Mouse (Mus musculus): ENCODE results near the gene Osbp2. TPM values are rescaled to one million over a fixed set of nuclear protein-coding genes. Genes with fewer than 3 reads are reported as not detected.

The Osbp2 gene
- total RNA-seq, 1 experiment from 2014 or later: not detected

GRCm38 (mm10) chr11:3727438-3728105 lies 136.1 kb downstream of the Osbp2 start:
- no peak for ATAC-seq (ENCODE audit: extremely low read depth, insufficient number of reproducible peaks, low FRiP score, poor library complexity, severe bottlenecking)

- ATAC-seq (ENCODE audit: extremely low read depth, insufficient number of reproducible peaks, low FRiP score, poor library complexity, severe bottlenecking): no peak
Observed at GRCm38 (mm10) chr11:3725331-3726054, 138.2 kb downstream of the Osbp2 start.

GRCm38 (mm10) chr11:3724726-3725125 lies 139.0 kb downstream of the Osbp2 start:
- ATAC-seq (ENCODE audit: extremely low read depth, insufficient number of reproducible peaks, low FRiP score, poor library complexity, severe bottlenecking): no peak

DNA sequence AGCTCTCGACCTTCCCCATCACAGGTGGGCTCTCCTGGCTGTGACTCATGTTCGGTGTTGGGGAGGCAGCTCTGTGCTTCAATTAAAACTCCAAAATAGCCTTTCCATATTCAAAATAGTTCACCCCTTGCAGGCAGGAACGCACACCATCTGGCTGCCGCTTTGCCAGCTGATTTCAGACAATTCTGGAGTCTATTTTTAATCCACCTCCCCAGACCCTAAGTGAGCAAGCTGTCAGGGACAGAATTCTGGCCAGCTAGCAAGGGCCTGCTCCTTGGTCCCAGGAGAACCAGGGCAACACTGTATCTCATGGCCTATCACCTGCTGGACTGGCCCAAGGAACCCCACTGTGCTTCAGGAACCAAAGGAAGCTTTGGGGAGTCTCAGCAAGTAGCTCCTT lies 139.8 kb downstream of the Osbp2 start:
- no peak for ATAC-seq (ENCODE audit: extremely low read depth, insufficient number of reproducible peaks, low FRiP score, poor library complexity, severe bottlenecking)

GRCm38 (mm10) chr11:3722861-3723260 lies 140.8 kb downstream of the Osbp2 start:
- ATAC-seq (ENCODE audit: extremely low read depth, insufficient number of reproducible peaks, low FRiP score, poor library complexity, severe bottlenecking): no peak

DNA sequence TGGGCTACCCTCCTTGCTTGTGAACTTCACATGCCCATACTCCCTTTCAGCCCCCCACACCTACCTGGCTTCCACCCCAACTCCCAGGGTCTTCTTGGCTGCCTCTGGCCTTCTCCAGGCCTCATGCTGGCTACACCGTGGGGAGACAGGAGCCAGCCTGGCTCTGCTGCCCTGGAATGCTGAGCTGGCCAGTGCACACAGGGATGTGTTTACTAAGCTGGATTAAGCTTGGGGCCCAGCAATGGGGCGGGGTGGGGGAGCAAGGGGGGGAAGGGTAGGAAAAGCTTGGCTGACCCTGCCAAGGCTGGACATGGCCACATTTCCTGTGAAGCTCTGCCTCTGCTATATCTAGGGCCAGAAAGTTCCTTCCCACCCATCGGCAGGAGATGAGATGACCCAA lies 141.7 kb downstream of the Osbp2 start:
- ATAC-seq (ENCODE audit: extremely low read depth, insufficient number of reproducible peaks, low FRiP score, poor library complexity, severe bottlenecking): no peak

DNA sequence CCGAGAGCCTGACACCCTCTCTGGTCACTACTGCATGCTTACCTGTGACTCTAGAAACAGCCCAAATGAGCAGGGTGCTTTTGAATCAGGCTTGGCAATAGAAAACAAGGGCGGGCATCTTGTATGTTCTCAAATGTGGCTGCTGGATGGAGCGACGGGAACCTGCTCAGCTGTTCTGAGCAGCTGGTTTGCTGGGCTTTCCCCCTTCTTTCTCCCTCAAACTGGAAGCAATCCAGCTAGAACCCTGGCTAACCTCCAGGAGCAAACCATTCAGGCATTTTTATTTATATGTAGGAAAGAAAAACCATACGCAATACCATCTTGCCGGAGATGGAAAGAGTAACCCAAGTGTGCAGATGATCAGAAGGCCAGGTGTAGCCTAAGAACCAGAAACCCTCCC lies 147.0 kb downstream of the Osbp2 start:
- no peak for ATAC-seq (ENCODE audit: extremely low read depth, insufficient number of reproducible peaks, low FRiP score, poor library complexity, severe bottlenecking)

- 0 out of 2 replicates have a peak, but pooled peaks have one; percentile 21 for ATAC-seq (ENCODE audit: extremely low read depth, insufficient number of reproducible peaks, low FRiP score, poor library complexity, severe bottlenecking)
Observed at GRCm38 (mm10) chr11:3714486-3714885, 149.2 kb downstream of the Osbp2 start.

- ATAC-seq (ENCODE audit: extremely low read depth, insufficient number of reproducible peaks, low FRiP score, poor library complexity, severe bottlenecking): no peak
Observed at GRCm38 (mm10) chr11:3710203-3710602, 153.5 kb downstream of the Osbp2 start.

- no peak for ATAC-seq (ENCODE audit: extremely low read depth, insufficient number of reproducible peaks, low FRiP score, poor library complexity, severe bottlenecking)
Observed at GRCm38 (mm10) chr11:3707057-3707456, 156.6 kb downstream of the Osbp2 start.

DNA sequence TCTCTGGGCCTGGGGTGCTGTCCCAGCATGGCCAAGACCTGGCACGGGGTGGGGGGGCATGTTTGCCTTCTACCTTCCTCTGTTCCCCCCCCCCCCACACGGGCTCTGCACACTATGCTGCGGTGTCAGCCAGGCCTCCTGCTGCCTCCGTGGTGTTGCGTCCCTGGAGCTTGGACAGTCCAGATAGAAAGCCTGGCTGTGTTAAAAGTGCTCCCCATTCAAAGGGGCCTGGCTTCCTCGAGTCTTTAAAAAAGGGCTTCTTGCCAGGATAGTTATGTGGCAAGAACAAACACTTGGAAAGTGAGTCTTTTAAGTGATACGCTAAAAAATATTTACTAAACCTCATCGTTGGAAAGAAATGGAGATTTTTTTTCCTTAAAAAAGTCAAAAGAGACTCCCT lies 159.3 kb downstream of the Osbp2 start:
- ATAC-seq (ENCODE audit: extremely low read depth, insufficient number of reproducible peaks, low FRiP score, poor library complexity, severe bottlenecking): no peak

GRCm38 (mm10) chr11:3703089-3703992 lies 160.4 kb downstream of the Osbp2 start:
- 0 out of 2 replicates have a peak, but pooled peaks have one; percentile 9 for ATAC-seq (ENCODE audit: extremely low read depth, insufficient number of reproducible peaks, low FRiP score, poor library complexity, severe bottlenecking)

- no peak for ATAC-seq (ENCODE audit: extremely low read depth, insufficient number of reproducible peaks, low FRiP score, poor library complexity, severe bottlenecking)
Observed at GRCm38 (mm10) chr11:3697441-3697840, 166.3 kb downstream of the Osbp2 start.

DNA sequence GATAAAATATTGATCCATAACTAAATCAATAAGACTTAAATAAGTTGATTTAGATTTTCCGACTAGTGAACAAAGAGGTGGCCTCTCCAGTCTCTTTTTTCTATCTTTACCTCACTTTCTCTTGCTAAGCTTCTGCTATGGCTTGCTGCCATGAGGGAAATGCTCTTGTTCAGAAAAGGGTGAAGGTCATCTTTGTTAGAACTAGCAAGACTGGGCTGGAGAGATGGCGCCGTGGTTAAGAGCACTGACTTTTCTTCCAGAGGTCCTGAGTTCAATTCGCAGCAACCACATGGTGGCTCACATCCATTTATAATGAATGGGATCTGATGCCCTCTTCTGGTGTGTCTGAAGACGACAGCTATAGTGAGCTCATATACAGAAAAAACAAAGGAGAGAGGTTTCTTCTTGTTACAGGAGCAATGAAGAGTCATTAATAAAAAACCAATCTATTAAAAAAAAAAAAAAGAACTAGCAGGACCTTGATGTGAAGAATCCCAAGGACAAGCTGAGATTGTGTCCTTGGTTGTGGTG lies 167.6 kb downstream of the Osbp2 start:
- no peak for ATAC-seq (ENCODE audit: extremely low read depth, insufficient number of reproducible peaks, low FRiP score, poor library complexity, severe bottlenecking)

DNA sequence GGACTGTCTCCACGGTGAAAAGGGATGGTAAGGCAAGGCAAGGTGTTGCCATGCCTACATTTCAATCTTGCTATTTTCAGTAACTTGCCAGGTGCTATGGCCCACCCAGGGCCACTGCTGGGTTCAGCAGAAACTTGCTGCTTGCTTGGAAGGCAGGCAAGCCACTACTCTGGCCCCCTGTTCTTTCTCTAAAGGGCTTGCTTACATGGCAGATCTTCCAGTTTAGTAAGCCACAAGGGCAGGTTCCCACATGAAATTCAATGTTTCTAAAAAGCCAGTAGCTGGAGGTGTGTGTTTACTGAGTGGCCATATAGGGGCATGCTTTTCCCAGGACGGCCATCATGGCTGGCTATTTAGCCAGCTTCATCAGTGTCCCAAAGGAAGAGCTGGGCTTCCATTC lies 172.0 kb downstream of the Osbp2 start:
- no peak for ATAC-seq (ENCODE audit: extremely low read depth, insufficient number of reproducible peaks, low FRiP score, poor library complexity, severe bottlenecking)

DNA sequence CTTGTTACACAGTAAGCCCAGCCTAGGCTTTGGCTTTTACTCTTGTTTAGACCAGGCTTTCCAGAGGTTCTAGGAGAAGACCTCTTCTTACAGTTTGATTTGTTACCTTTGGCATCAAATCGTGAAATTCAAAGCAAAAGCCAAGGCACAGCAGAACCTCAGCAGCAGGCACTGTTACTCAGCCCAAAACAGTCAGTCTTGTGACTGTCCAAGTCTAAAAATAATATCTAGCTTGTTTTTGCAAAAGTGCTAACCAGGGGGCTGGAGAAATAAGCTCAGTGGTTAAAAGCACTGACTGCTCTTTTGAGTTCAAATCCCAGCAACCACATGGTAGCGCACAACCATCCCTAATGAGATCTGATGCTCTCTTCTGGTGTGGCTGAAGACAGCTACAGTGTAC lies 176.8 kb downstream of the Osbp2 start:
- ATAC-seq (ENCODE audit: extremely low read depth, insufficient number of reproducible peaks, low FRiP score, poor library complexity, severe bottlenecking): no peak

DNA sequence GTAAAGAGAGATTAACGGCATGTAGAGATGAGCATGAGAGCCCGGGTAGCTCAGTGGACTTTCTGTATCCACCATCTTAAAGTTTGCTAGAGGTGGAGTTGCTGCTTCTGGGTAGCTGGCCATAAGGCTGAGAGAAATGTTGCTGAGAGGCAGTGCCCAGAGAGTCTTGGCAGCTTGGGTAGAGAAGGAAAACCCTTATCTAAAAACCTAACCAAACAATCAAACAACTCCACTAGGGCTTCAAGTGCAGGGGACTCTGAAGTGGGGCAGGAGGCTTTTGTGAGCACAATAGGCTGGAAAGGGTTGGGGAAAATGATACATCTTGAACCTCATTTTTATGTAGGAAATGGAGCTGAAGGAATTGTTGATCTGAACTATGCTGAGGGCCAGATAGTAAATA lies 177.4 kb downstream of the Osbp2 start:
- ATAC-seq (ENCODE audit: extremely low read depth, insufficient number of reproducible peaks, low FRiP score, poor library complexity, severe bottlenecking): no peak

DNA sequence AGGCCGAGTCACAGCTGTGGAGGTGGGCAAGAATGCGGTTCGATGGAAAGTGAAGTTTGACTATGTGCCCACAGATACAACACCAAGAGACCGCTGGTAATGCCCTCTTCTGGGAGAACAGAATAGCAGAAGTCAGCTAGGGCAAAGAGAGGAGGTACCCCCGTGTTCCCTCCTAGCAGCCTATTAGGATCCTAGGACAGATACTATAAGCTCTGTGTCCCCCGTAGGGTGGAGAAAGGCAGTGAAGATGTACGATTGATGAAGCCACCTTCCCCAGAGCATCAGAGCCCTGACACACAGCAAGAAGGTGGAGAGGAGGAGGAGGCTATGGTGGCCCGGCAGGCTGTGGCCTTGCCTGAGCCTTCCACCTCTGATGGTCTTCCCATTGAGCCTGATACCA lies 178.3 kb downstream of the Osbp2 start:
- no peak for ATAC-seq (ENCODE audit: extremely low read depth, insufficient number of reproducible peaks, low FRiP score, poor library complexity, severe bottlenecking)

DNA sequence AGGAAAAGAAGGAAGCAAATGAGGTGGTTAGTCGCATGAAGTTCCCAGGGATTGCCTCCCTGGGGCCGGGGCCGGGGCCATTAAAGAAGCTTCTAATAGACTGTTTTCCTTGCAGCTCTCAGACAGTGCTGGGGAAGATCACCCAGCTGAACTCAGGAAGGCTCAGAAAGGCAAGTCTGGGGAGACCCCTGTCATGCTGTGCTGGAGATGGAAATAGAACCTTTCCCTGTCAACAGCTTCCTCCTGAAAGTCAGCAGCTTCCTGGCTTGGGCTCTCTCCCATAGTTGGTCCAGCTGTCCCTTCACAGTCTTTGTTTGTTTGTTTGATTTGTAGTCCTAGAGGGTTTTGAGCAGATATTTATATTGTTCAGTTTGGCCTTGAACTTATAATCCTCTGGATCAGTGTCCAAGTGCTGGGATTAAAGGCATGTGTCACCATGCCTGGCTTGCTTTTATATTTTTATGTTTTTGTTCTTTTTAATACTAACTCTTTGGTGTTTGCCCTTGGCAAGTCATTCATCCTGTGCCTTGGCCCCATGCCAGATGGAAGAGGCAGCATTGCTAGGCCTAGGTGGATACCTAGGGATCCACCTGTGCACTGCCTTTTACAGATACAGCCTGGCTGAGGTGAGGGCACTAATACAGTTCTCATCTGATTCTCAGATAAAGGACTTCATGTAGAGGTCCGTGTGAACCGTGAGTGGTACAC lies 178.8 kb downstream of the Osbp2 start:
- ATAC-seq (ENCODE audit: extremely low read depth, insufficient number of reproducible peaks, low FRiP score, poor library complexity, severe bottlenecking): no peak
